Mouse (Mus musculus): Measurements from ENCODE around the gene Jade2.

DNA sequence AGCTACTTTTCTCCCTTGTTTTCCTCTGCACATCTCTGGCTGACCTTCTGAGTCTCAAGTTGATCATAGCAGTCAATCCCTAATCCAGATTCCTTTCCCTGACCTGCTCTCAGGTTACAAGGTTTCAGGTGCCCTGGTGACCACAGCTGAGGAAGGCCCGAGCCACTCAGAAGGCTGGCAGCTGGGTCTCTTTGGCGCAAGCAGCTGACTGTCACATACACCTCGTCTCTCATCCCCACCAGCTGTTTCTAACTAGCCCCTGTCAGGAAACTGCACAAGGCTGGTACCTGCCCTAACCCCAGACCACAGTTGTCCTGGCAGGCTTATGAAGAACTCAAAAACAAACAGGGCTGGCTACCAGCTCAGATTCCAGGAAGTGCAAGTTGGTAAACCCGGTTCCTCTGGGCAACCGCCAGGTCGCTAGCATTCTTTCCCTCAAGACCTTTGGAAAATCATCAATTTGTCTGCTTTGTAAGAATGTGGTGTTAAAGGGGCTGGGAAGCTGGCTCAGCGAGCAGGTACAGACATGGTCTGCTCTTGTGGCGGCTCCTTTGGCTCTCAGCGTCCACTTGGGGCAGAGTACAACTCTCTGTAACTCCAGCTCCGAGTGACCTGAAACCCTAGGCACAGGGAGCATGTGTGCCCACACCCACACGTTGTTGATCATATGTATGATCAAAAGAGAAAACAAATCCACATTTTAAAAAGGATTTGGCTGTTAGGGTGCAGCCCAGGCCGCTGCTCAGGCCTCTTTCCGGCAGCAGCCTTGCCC is 50.2 kb downstream of the Jade2 start:
- TF ChIP-seq CTCF (IDR thresholded peaks at IDR 0.05; ENCODE audit: control insufficient read depth, insufficient read depth, insufficient replicate concordance, low read depth, low read length) (no peak), POLR2A (IDR thresholded peaks at IDR 0.05; ENCODE audit: control insufficient read depth, low read depth, low read length) (no peak)

Data from testis, adult 2 months (tissue).